Mouse (Mus musculus) ZHBTc4 (cell line): Measurements from ENCODE around the gene Rybp.

Experiments used
- DNase-seq: peaks from one replicate; pipeline ENCODE4 v3.0.0-alpha.2; 2011; ENCODE audit warnings: low read depth, low spot score

Rybp gene

GRCm38 (mm10) chr6:100219971-100220370 lies 67.3 kb downstream of the Rybp start:
- peak; percentile 76 for DNase-seq

DNA sequence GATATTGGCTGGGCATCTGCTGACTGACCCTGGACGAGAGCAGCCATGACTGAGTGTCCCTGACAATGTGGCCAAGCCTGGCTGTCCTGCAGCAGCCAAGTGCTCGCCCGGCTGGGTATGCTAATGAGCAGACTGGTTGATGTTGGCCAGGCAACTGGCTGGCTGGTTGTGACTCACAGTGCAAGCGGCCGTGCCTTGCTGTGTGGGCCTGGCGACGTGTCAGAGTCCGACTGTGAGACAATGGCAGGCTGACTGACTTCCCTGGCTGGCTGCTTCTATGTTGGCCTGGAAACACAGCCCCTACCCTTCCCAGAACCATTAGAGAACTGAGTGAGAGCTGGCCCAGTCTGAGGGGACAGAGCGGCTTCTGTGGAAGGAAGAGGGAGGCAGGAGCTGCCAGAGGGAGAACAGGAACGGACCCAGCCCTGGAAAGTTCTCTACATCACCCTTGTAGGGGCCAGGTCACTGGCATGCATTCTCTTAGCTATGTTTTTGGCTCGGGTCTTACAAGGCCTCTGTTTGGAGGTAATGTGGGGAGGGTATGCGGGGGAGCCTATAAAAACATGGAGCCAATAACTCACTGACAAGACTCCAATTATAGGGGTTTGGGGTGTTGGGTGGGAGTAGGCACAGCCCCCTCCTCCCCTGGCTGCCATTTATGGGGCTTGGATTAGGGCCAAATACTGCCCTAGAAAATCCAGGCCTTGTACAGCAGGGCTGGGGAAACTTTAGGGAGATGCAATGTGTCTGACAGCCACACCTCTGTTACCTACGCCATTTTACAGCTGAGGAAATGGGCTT lies 68.5 kb downstream of the Rybp start:
- no peak for DNase-seq

GRCm38 (mm10) chr6:100217507-100217906 lies 69.8 kb downstream of the Rybp start:
- DNase-seq = no peak

DNA sequence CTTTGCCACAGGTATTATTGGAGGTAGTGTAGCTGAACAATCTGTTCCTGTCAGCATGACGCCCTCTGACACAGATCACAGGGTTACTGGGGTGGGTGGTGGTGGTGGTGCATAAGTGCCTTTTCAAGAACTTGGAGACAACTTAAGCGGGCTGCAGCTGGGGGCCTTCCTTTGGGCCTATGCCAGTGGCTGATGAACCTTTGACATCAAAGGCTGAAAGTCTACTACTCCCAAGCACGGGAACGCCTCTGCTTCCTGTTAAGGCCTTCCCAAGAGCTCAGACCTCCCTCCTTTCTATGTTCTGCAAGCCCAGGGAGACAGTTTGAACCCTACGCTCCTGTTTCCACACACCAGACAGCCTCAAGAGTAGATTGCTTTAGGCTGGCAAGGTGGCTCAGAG lies 70.3 kb downstream of the Rybp start:
- no peak for DNase-seq

- DNase-seq = no peak
These were observed 71.5 kb downstream of the Rybp start for GRCm38 (mm10) chr6:100215809-100216208.

GRCm38 (mm10) chr6:100214132-100214913 lies 73.0 kb downstream of the Rybp start:
- DNase-seq = peak; percentile 53

GRCm38 (mm10) chr6:100213596-100213995 lies 73.7 kb downstream of the Rybp start:
- DNase-seq = peak; percentile 65

DNA sequence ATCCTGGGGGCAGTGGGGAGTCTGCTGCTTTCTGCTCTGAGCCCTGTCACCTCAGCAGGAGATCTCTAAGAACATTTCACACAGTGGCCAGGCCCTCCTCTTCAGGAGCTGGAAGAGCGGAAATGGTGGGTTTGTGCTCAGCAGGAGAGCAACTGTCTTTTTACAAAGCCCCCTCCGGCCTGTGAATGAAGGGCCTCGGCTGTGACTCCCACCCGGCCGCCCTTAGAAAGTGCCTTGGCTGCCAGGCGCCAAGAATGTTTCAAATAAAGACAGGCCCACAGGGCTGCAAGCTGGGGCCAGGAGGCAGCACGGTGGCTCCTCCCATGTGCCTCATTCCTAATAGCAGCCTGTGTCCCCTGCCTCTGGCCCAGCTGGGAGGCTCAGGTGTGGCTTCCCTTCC lies 74.5 kb downstream of the Rybp start:
- DNase-seq = peak; percentile 94

DNA sequence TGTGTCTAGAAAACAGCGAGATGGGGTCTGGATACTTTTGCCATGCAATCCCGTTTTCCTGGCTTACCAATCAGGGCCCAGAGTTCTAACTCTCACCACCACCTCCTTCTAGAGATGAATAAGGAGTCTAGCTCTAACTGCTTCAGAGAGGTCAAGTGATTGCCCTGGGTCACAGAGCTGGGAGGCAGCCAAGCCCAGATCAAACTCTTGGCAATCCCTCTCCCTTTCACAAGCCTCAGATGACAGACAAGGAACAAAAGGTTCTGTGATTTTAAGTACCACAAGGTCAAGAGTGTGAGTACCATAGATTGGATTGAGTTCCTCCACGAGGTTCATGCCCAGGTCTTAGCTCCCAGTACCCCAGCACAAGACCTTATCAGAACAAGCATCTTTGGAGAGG lies 75.6 kb downstream of the Rybp start:
- DNase-seq = peak; percentile 59

DNA sequence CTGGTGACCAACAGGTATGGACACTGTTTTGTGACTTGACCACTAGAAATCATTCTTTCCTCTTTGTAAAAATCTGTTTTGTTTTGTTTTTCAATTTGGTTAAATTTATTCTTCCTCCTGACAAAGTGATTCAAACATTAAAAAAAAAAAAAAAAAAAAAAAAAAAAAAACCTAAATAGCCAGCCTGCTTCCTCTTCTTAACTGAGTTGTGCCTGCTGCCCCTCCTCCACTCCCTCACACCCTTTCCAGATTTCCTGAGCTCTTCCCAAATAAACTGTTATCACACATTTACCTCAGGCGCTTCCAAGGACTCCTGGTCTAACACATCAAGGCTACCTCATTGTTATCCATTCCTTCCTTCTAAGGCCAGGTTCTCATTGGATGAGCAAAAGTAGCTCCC lies 76.8 kb downstream of the Rybp start:
- DNase-seq = no peak

- DNase-seq = peak; percentile 67
These were observed 80.5 kb downstream of the Rybp start for GRCm38 (mm10) chr6:100206741-100207275.

DNA sequence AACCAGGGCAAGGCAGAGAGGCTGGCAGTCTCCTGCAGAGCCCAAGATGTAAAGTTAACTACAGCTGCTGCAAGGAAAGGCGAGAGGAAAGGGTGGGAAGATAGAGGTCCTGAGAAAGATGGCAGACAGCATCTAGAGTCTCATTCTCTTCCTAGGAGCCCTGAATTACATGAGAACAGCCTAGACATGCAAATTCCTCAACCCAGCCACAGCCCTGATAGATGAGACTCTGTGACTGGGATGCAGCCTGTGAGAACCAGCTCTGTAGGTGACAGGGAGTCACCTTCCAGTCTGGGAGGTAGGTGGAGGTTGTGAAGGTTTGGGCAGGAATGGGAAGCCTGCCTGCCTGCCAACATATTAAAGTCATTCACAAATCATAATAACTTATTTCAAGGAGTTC lies 81.0 kb downstream of the Rybp start:
- DNase-seq = peak; percentile 82

DNA sequence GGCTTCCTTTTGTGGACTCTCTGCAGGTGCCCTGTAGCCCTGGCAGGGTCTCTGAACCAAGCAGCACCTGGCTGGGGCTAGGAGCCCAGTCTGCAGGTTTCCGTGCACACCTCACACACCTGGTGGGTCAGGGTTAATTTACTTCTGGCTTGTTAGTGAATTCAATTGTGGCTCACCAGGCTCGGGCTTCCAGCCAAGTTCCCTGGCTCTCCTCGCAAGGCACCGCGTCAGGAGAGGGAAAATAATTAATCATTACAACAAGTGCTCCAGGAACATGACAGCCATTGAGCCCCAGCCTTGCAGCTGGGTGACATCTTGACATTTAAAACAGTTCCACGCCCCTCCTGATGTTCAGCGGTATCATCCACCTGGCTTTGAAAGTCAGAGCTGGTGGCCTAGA lies 82.8 kb downstream of the Rybp start:
- DNase-seq = no peak

DNA sequence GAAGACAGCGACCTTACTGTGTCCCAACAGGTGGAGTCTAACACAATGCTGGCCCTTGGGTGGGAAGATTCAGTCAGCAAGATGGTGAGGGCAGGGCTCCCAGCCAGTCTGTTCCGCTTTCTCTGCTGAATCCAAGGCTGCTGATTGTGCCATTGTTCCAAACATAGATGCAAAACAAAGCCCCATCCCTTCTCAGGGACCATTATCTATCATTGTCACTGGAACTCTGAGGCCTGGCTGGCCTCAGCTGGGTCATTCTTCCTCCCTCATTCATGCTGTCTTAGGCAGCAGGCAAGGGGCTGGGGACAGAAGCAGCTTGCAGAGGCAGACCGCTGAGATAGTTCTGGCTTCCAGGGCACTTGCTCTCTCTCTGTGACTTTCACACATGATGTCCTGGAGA lies 83.8 kb downstream of the Rybp start:
- DNase-seq = peak; percentile 95

- no peak for DNase-seq
These were observed 85.2 kb downstream of the Rybp start for GRCm38 (mm10) chr6:100202091-100202490.

DNA sequence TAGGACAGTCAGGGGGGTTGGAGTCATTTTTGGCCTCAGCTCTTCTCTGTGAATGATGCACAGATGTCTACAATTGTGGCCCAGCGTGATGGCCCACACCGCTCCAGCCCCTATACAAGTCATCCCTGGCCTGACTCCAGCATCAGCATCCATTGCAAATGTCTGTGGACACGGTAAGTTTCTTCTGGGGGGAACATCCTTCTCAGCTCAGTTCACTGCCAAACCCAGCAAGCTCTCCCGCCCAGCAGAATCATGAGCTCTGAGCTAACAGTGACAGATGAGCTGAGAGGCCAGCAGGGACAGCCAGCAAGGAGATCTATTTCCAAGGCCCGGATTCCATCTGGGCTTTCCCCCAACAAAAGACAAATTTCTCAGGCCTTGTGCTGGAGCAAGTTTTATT lies 90.2 kb downstream of the Rybp start:
- DNase-seq = no peak

DNA sequence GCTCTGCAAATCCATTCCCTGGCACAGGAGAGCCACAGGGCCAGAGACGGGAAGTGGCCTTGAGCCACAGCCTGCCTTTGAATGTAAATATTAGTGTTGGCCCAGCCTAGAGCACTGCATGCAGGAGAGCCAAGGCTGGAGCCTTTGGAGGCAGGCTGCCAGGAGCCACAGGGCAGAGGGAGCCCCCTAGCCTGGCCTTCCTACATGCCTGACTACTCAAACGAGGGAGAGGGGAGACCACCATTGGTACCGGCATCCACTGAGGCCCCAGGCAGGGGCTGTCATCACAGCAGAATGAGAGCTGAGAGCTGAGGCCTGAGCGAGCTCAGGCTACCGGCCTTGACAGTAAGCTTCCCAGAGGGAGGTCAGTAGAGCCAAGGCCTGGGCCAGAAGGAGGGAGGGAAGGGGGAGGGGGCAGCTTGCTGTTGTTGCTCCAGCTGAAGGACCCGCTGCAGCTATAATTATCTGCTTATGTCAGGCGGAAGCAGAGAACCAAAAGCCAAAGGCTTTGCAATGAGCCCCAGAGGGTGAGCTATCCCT lies 91.3 kb downstream of the Rybp start:
- DNase-seq = no peak

DNA sequence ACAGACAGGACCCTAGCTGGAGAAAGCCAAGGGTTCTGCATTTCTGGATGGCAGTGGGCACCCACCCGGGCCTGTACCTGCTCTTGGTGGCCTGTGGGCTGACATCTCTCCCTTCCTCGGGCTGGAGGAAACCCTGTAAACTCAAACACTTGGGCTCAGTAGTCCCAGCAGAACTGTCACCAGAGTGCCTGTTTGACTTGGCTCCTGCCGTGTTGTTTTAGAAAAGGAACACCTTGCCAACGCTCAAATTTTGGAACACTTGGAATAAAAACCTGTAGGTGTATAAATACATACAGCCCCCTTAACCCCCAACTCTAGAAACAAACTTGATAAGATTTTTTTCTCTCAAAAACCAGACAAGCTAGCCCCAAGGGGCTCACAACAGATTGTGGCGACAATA lies 92.2 kb downstream of the Rybp start:
- no peak for DNase-seq

DNA sequence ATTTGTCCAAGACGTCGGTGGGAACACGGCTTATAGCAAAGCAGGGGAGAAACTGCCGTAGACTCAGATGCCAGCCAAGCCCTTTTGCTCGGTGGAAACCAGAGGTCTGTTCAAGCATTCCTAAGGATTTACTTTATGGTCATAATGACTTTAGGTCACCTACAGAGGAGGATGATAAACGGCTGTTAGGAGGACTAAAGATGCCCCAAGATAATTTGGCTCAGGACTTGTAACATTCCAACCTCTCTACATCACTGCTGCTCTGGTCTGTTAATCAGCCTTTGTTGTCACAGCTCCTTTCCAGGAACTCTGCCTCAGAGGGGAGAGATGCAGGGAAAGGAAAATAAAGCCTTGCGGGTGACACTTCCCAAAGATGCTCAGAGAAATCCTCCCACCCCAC lies 93.5 kb downstream of the Rybp start:
- DNase-seq = no peak

GRCm38 (mm10) chr6:100192691-100193229 lies 94.5 kb downstream of the Rybp start:
- no peak for DNase-seq

GRCm38 (mm10) chr6:100190803-100191559 lies 96.3 kb downstream of the Rybp start:
- DNase-seq = no peak
